Mouse (Mus musculus): ENCODE data around the gene Tgfb3. TPM values are rescaled to one million over a fixed set of nuclear protein-coding genes. Genes with fewer than 3 reads are reported as not detected.

Tgfb3 gene
- total and polyA plus RNA-seq, 2 experiments: 0.46 to 0.84 TPM

- TF ChIP-seq POLR2A (IDR thresholded peaks at IDR 0.05; ENCODE audit: extremely low read depth, insufficient read depth, low read length) (no peak), CTCF (IDR thresholded peaks at IDR 0.05; ENCODE audit: low read depth, low read length) (no peak)
- H3K27ac ChIP-seq (replicated peaks; ENCODE audit: insufficient read depth, low read depth, low read length): no peak overlapping the region
- H3K36me3 ChIP-seq (ENCODE audit: control insufficient read depth, insufficient read depth, low read length): no peaks in the 10 kb centered on the region
- DNase-seq (ENCODE audit: extremely low read depth, low read depth, low spot score): no peak
- H3K4me3 ChIP-seq (ENCODE audit: insufficient read depth, low read depth, low read length): peak overlapping the region; percentile 62
- H3K27me3 ChIP-seq (ENCODE audit: control insufficient read depth, insufficient read depth, low read length): 0 out of 2 replicates have a peak, but pooled peaks cover 3% of the 10 kb centered on the region
- peaks cover 2% of the 10 kb centered on the region; the same call in 1 of the 2 replicates for H3K4me1 ChIP-seq (ENCODE audit: control insufficient read depth, insufficient read depth, low read length)
- H3K79me2 ChIP-seq (ENCODE audit: control insufficient read depth, insufficient read depth, low read length): no peaks in the 10 kb centered on the region
- 65% methylated on average over 9 of the region's 9 CpGs for WGBS
- H3K9ac ChIP-seq (ENCODE audit: low read depth, low read length): peak overlapping the region; percentile 3; the same call in 1 of the 2 replicates
Measured at GRCm38 (mm10) chr12:86078176-86078552, 677 bp downstream of the Tgfb3 start.

GRCm38 (mm10) chr12:86077736-86078135 is 1.1 kb downstream of the Tgfb3 start:
- H3K79me2 ChIP-seq (ENCODE audit: control insufficient read depth, insufficient read depth, low read length): no peaks in the 10 kb centered on the region
- H3K27ac ChIP-seq (replicated peaks; ENCODE audit: insufficient read depth, low read depth, low read length): no peak overlapping the region
- peaks cover 2% of the 10 kb centered on the region; the same call in 1 of the 2 replicates for H3K4me1 ChIP-seq (ENCODE audit: control insufficient read depth, insufficient read depth, low read length)
- no peak for DNase-seq (ENCODE audit: extremely low read depth, low read depth, low spot score)
- no peak for TF ChIP-seq POLR2A (IDR thresholded peaks at IDR 0.05; ENCODE audit: extremely low read depth, insufficient read depth, low read length)
- TF ChIP-seq CTCF (IDR thresholded peaks at IDR 0.05; ENCODE audit: low read depth, low read length): no peak
- WGBS: 61% methylated on average over 11 of the region's 11 CpGs
- 0 out of 2 replicates have a peak, but pooled peaks cover 3% of the 10 kb centered on the region for H3K27me3 ChIP-seq (ENCODE audit: control insufficient read depth, insufficient read depth, low read length)
- H3K4me3 ChIP-seq (ENCODE audit: insufficient read depth, low read depth, low read length): peak overlapping the region; percentile 28
- peak overlapping the region; percentile 17; the same call in 1 of the 2 replicates for H3K9ac ChIP-seq (ENCODE audit: low read depth, low read length)
- no peaks in the 10 kb centered on the region for H3K36me3 ChIP-seq (ENCODE audit: control insufficient read depth, insufficient read depth, low read length)

- DNase-seq (ENCODE audit: extremely low read depth, low read depth, low spot score): no peak
Measured at GRCm38 (mm10) chr12:86077322-86077721, 1.5 kb downstream of the Tgfb3 start.

GRCm38 (mm10) chr12:86076321-86076901 is 2.4 kb downstream of the Tgfb3 start:
- H3K79me2 ChIP-seq (ENCODE audit: control insufficient read depth, insufficient read depth, low read length): no peaks in the 10 kb centered on the region
- 25% methylated on average over 13 of the region's 13 CpGs for WGBS
- H3K9ac ChIP-seq (ENCODE audit: low read depth, low read length): no peak overlapping the region
- 0 out of 2 replicates have a peak, but pooled peaks cover 3% of the 10 kb centered on the region for H3K27me3 ChIP-seq (ENCODE audit: control insufficient read depth, insufficient read depth, low read length)
- no peaks in the 10 kb centered on the region for H3K4me1 ChIP-seq (ENCODE audit: control insufficient read depth, insufficient read depth, low read length)
- DNase-seq (ENCODE audit: extremely low read depth, low read depth, low spot score): no peak
- no peak overlapping the region for H3K27ac ChIP-seq (replicated peaks; ENCODE audit: insufficient read depth, low read depth, low read length)
- no peak overlapping the region for H3K4me3 ChIP-seq (ENCODE audit: insufficient read depth, low read depth, low read length)
- H3K36me3 ChIP-seq (ENCODE audit: control insufficient read depth, insufficient read depth, low read length): no peaks in the 10 kb centered on the region
- TF ChIP-seq POLR2A (IDR thresholded peaks at IDR 0.05; ENCODE audit: extremely low read depth, insufficient read depth, low read length) (no peak), CTCF (IDR thresholded peaks at IDR 0.05; ENCODE audit: low read depth, low read length) (peak; percentile 23; the same call in 1 of the 2 replicates)

More at GRCm38 (mm10) chr12:86077322-86077721, 1.5 kb downstream of the Tgfb3 start:
- TF ChIP-seq POLR2A (IDR thresholded peaks at IDR 0.05; ENCODE audit: extremely low read depth, insufficient read depth, low read length) (no peak), CTCF (IDR thresholded peaks at IDR 0.05; ENCODE audit: low read depth, low read length) (no peak)
- H3K27me3 ChIP-seq (ENCODE audit: control insufficient read depth, insufficient read depth, low read length): 0 out of 2 replicates have a peak, but pooled peaks cover 3% of the 10 kb centered on the region
- peak overlapping the region; percentile 14 for H3K4me3 ChIP-seq (ENCODE audit: insufficient read depth, low read depth, low read length)
- H3K27ac ChIP-seq (replicated peaks; ENCODE audit: insufficient read depth, low read depth, low read length): no peak overlapping the region
- peak overlapping the region; percentile 17; the same call in 1 of the 2 replicates for H3K9ac ChIP-seq (ENCODE audit: low read depth, low read length)
- 65% methylated on average over 8 of the region's 8 CpGs for WGBS
- H3K4me1 ChIP-seq (ENCODE audit: control insufficient read depth, insufficient read depth, low read length): peaks cover 2% of the 10 kb centered on the region; the same call in 1 of the 2 replicates
- H3K36me3 ChIP-seq (ENCODE audit: control insufficient read depth, insufficient read depth, low read length): no peaks in the 10 kb centered on the region
- no peaks in the 10 kb centered on the region for H3K79me2 ChIP-seq (ENCODE audit: control insufficient read depth, insufficient read depth, low read length)

GRCm38 (mm10) chr12:86075358-86075757 is 3.5 kb downstream of the Tgfb3 start:
- Histone ChIP-seq H3K79me2 (ENCODE audit: control insufficient read depth, insufficient read depth, low read length) (no peaks in the 10 kb centered on the region), H3K36me3 (ENCODE audit: control insufficient read depth, insufficient read depth, low read length) (no peaks in the 10 kb centered on the region), H3K4me1 (ENCODE audit: control insufficient read depth, insufficient read depth, low read length) (no peaks in the 10 kb centered on the region), H3K27me3 (ENCODE audit: control insufficient read depth, insufficient read depth, low read length) (0 out of 2 replicates have a peak, but pooled peaks cover 3% of the 10 kb centered on the region), H3K4me3 (ENCODE audit: insufficient read depth, low read depth, low read length) (no peak overlapping the region), H3K27ac (replicated peaks; ENCODE audit: insufficient read depth, low read depth, low read length) (no peak overlapping the region), H3K9ac (ENCODE audit: low read depth, low read length) (no peak overlapping the region)
- no peak for TF ChIP-seq POLR2A (IDR thresholded peaks at IDR 0.05; ENCODE audit: extremely low read depth, insufficient read depth, low read length)
- TF ChIP-seq CTCF (IDR thresholded peaks at IDR 0.05; ENCODE audit: low read depth, low read length): no peak
- DNase-seq (ENCODE audit: extremely low read depth, low read depth, low spot score): no peak
- 81% methylated on average over 7 of the region's 7 CpGs for WGBS

- H3K79me2 ChIP-seq (ENCODE audit: control insufficient read depth, insufficient read depth, low read length): no peaks in the 10 kb centered on the region
- no peak for TF ChIP-seq CTCF (IDR thresholded peaks at IDR 0.05; ENCODE audit: low read depth, low read length)
- 84% methylated on average over 12 of the region's 12 CpGs for WGBS
- H3K27me3 ChIP-seq (ENCODE audit: control insufficient read depth, insufficient read depth, low read length): 0 out of 2 replicates have a peak, but pooled peaks cover 3% of the 10 kb centered on the region
- H3K36me3 ChIP-seq (ENCODE audit: control insufficient read depth, insufficient read depth, low read length): no peaks in the 10 kb centered on the region
- H3K4me1 ChIP-seq (ENCODE audit: control insufficient read depth, insufficient read depth, low read length): no peaks in the 10 kb centered on the region
- no peak overlapping the region for H3K9ac ChIP-seq (ENCODE audit: low read depth, low read length)
- DNase-seq (ENCODE audit: extremely low read depth, low read depth, low spot score): no peak
- H3K4me3 ChIP-seq (ENCODE audit: insufficient read depth, low read depth, low read length): no peak overlapping the region
- H3K27ac ChIP-seq (replicated peaks; ENCODE audit: insufficient read depth, low read depth, low read length): no peak overlapping the region
Measured at GRCm38 (mm10) chr12:86074681-86075080, 4.2 kb downstream of the Tgfb3 start.
